Mouse (Mus musculus) kidney, adult 2 months (tissue): ENCODE data around the gene Dmgdh. TPM values are rescaled to one million over a fixed set of nuclear protein-coding genes. Genes with fewer than 3 reads are reported as not detected.

Experiments used
- DNase-seq: peaks from one replicate; pipeline ENCODE4 v3.0.0; 2021
- H3K27ac ChIP-seq: fragments of 200-500 bp; 2 replicates; pipeline ENCODE4 v1.5.1; 2012; ENCODE audit warnings: low read depth, low read length, control low read depth, inconsistent platforms; ENCODE audit not compliant: insufficient read depth
- H3K27me3 ChIP-seq: fragments of 200-500 bp; replicated peaks from 2 replicates; pipeline ENCODE4 v1.6.1; 2012; ENCODE audit warnings: mild to moderate bottlenecking, moderate library complexity, low read length, inconsistent platforms; ENCODE audit not compliant: control insufficient read depth, insufficient read depth
- H3K36me3 ChIP-seq: fragments of 200-500 bp; 2 replicates; pipeline ENCODE4 v1.6.1; 2012; ENCODE audit warnings: mild to moderate bottlenecking, moderate library complexity, low read length, inconsistent platforms; ENCODE audit not compliant: control insufficient read depth, insufficient read depth
- H3K4me1 ChIP-seq: fragments of 200-500 bp; 2 replicates; pipeline ENCODE4 v1.6.1; 2011; ENCODE audit warnings: low read length; ENCODE audit not compliant: control insufficient read depth, insufficient read depth
- H3K4me3 ChIP-seq: fragments of 200-500 bp; 2 replicates; pipeline ENCODE4 v1.5.1; 2011; ENCODE audit warnings: mild to moderate bottlenecking, low read depth, low read length, control low read depth; ENCODE audit not compliant: insufficient read depth
- CTCF ChIP-seq: fragments of 200-500 bp; conservative IDR thresholded peaks from 2 replicates; pipeline ENCODE4 v1.5.1; 2011; ENCODE audit warnings: low read depth, mild to moderate bottlenecking, control low read depth, low read length, moderate library complexity, mixed read lengths; ENCODE audit not compliant: insufficient read depth, insufficient read length
- POLR2A ChIP-seq: fragments of 200-500 bp; IDR thresholded peaks from one replicate; pipeline ENCODE4 v1.6.1; 2011; ENCODE audit warnings: low read depth, low read length, control low read depth
- WGBS: fragments of 180-500 bp; shearing (Covaris S2); methylation state at CpG from one replicate; pipeline ENCODE4 v1.1.7; 2018; 5-methylcytosine and 5-hydroxymethylcytosine counted together
- polyA plus RNA-seq: library from polyadenylated mRNA; depleted of rRNA; stranded (reverse); fragments of >200 nt; gene quantifications from 2 replicates; pipeline ENCODE4 v1.2.3, GENCODE M21; 2012

Dmgdh gene
- polyA plus RNA-seq, 1 experiment: 41.0 TPM

DNA sequence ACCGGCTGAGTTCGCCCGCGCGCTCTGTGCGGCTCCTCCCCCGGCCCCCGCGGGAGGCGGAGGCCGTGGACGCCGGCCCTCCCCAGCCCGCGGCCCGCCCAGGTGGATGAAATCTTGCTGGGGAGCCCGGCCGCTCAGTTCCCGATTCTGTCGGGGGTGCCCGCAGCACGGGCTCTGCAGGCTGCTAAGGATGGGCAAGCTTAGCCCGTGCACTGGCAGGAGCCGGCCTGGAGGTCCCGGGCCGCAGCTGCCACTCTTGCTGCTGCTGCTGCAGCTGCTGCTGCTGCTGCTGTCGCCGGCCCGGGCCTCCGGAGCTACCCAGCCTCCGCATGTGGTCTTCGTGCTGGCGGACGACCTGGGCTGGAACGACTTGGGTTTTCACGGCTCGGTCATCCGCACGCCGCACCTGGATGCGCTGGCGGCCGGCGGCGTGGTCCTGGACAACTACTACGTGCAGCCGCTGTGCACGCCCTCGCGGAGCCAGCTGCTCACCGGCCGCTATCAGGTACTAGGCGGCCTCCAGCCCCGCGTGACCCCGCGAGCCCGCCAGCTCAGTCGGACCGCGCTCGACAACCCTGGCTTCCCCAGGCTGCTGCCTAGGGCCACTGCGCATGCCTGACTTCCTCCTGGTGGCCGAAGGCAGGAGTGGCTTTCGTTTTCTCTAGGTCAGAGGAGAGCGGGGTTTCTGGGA, 97.5 kb downstream of the Dmgdh start, which contains the start of gene Arsb:
Arsb (plus strand) TSS at position 43 of the 691 bp plus-strand sequence.
- H3K4me3 ChIP-seq: peak within 1 kb of the TSS; percentile 77
- no peaks in the 10 kb centered on the region for H3K36me3 ChIP-seq
- H3K27ac ChIP-seq: peak within 1 kb of the TSS; percentile 85
- H3K4me1 ChIP-seq: peaks cover 8% of the 10 kb centered on the region; the same call in 1 of the 2 replicates
- WGBS: under 1% methylated on average over 66 of the region's 66 CpGs
- DNase-seq: peak; percentile 92
- no peaks in the 10 kb centered on the region for H3K27me3 ChIP-seq
- TF ChIP-seq CTCF (peak; percentile 64), POLR2A (peak; percentile 29)

DNA sequence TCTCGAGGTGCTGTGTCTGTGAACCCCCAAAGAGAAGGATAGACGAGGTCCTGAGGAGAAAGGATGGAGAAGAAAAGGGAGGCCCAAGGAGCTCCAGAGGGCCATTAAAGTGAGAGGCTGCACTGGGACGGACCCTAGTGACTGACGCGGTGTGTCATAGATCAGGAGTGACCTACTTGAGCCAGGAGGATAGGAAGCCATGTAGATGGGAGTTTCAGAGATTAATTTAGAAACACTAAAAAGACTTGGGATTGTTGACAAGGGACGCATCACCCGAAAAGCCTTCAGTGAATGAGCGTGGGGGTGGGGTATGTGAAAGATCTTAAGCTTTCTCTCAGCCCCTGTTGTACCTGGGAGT, 98.0 kb downstream of the Dmgdh start:
- no peaks in the 10 kb centered on the region for H3K27me3 ChIP-seq
- peaks cover 11% of the 10 kb centered on the region; the same call in 1 of the 2 replicates for H3K4me1 ChIP-seq
- H3K36me3 ChIP-seq: no peaks in the 10 kb centered on the region
- DNase-seq: no peak
- 13% methylated on average over 8 of the region's 8 CpGs for WGBS
- H3K27ac ChIP-seq: peak overlapping the region; percentile 85
- no peak for TF ChIP-seq POLR2A
- TF ChIP-seq CTCF: no peak
- H3K4me3 ChIP-seq: peak overlapping the region; percentile 77

DNA sequence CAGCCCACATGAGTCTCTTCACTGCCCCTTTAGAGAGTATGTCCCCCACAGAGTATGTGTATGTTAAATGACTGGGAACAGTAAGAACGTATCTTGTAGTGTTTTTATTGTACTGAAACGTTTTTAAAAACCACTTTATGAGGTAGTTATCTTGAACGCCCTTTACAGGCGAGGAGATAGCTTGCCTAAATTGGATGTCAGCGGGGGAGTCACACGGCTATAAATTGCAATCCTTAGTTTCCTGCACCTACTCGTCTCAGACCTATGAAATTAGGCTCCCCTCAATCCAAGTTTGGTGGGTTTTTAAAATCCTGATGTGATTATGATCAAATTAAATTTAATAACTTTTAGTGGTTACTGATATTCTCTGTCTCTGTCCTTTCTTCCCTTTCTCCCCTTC, 98.6 kb downstream of the Dmgdh start:
- no peaks in the 10 kb centered on the region for H3K27me3 ChIP-seq
- H3K4me3 ChIP-seq: peak overlapping the region; percentile 77; the same call in 1 of the 2 replicates
- H3K27ac ChIP-seq: no peak overlapping the region
- H3K4me1 ChIP-seq: peaks cover 11% of the 10 kb centered on the region; the same call in 1 of the 2 replicates
- no peak for TF ChIP-seq CTCF
- TF ChIP-seq POLR2A: no peak
- no peaks in the 10 kb centered on the region for H3K36me3 ChIP-seq
- no peak for DNase-seq
- WGBS: 55% methylated on average over 7 of the region's 7 CpGs

DNA sequence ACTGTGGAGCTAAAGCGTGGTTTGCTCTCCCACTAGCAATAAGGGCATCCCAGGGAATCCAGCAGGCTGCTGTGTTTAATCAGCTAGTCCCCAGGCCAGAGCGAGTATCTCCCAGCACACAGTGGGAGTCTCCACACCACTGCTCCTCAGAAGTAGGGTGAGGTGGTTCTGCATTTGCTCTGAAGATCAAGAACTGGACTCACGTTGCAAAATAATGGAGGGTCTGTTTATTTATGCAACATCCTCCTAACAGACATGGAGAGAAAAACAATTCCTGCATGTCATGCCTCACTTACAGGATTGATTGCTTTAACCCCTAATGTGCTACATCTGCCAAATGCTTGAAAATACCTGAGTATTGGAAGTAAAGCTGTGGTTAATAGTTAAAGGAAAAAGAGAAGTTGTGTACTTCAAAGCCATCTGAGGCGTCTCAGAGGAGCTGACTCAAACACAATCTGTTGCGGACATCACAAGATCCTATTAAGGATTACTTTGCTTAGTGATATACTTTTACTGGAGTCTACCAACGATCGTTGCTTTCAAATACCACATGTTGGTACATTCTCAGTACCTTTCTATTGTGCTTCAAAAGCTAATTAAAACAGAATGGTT, 99.6 kb downstream of the Dmgdh start:
- Histone ChIP-seq H3K27me3 (no peaks in the 10 kb centered on the region), H3K4me1 (peaks cover 11% of the 10 kb centered on the region; the same call in 1 of the 2 replicates), H3K4me3 (no peak overlapping the region), H3K36me3 (no peaks in the 10 kb centered on the region), H3K27ac (peak overlapping the region; percentile 63)
- WGBS: 47% methylated on average over 7 of the region's 7 CpGs
- DNase-seq: peak; percentile 66
- TF ChIP-seq POLR2A: no peak
- TF ChIP-seq CTCF: no peak

DNA sequence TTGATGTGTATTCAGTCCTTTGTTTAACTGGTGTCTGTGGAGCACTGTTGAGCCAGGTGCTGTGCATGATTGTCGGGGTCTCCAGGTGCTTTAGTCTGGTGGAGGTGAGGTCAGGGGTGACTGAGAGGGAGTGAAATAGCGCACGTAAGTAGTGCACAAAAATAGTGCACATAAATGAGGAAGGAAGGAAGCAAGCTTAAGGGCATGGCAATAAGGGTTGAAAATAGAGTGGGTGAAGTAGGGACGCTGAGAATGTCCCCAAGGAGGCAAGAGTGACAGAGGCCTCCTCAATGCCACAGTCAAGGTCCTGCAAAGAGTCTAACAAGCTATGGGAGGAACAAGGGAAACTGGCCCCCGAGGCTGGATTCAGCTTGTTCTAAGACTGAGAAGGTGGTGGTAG, 108.6 kb downstream of the Dmgdh start:
- H3K36me3 ChIP-seq: no peaks in the 10 kb centered on the region
- DNase-seq: no peak
- WGBS: 83% methylated on average over 5 of the region's 5 CpGs
- TF ChIP-seq POLR2A: no peak
- no peak for TF ChIP-seq CTCF
- H3K27me3 ChIP-seq: no peaks in the 10 kb centered on the region
- no peaks in the 10 kb centered on the region for H3K4me1 ChIP-seq
- no peak overlapping the region for H3K27ac ChIP-seq
- H3K4me3 ChIP-seq: no peak overlapping the region

DNA sequence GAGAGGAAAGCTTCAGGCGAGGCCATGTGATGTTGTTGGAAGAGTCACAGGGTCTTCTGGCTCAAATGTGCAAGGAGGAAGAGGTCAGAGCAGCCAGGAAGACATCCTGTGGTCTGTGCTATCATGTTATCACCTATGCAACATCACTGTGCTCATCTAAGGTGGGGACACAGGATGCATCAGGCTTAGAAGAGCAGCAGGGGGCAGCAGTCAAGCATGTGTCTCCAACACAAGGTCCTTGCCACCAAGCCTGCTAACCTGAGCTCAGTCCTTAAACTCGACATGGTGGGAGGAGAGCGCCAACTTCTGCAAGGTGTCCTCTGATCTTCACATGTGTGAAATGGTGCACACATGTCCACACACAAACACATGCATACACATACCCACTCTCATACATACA, 111.1 kb downstream of the Dmgdh start:
- Histone ChIP-seq H3K4me3 (no peak overlapping the region), H3K36me3 (no peaks in the 10 kb centered on the region), H3K4me1 (no peaks in the 10 kb centered on the region), H3K27me3 (no peaks in the 10 kb centered on the region), H3K27ac (no peak overlapping the region)
- DNase-seq: no peak
- TF ChIP-seq CTCF: peak; percentile 48
- TF ChIP-seq POLR2A: no peak
- WGBS: 80% methylated on average over 3 of the region's 3 CpGs

DNA sequence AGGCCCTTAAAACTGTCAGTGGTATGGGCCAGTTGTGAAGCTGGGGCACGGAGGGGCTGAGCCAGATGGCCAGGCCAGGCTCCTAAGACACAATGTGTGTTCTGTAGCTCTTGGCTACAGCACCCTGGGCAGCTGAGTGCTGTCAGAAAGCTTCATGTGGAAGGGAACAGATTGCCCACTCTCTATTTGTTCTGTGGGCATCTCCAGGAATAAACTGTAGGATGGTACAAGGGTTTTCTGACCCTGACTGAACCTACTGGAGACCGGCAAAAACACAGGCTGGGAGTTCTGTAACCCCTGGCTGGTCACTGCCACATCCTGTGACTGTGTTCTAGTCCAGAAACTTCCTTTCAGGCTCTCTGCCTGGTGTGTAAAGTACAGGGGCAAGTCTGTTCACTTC, 111.8 kb downstream of the Dmgdh start:
- no peak for DNase-seq
- H3K27ac ChIP-seq: no peak overlapping the region
- TF ChIP-seq CTCF: no peak
- no peak for TF ChIP-seq POLR2A
- H3K4me3 ChIP-seq: no peak overlapping the region
- no peaks in the 10 kb centered on the region for H3K27me3 ChIP-seq
- H3K4me1 ChIP-seq: no peaks in the 10 kb centered on the region
- no peaks in the 10 kb centered on the region for H3K36me3 ChIP-seq
- 73% methylated on average over 2 of the region's 2 CpGs for WGBS
